Mouse (Mus musculus) lung, embryonic 16.5 days (tissue): ENCODE data around the gene Atp6v0a4. TPM values are rescaled to one million over a fixed set of nuclear protein-coding genes. Genes with fewer than 3 reads are reported as not detected.
A peak's percentile ranks its signal among the peaks of the same experiment; 100 is the strongest.

Experiments used
- ATAC-seq: fragments of 200-750 bp; cut with Nextera tagmentation; 2 replicates; pipeline ENCODE4 v1.8.0; 2017; ENCODE audit warnings: low read depth, mild to moderate bottlenecking, moderate library complexity
- H3K27ac ChIP-seq: fragments of 300-500 bp; sonication (generic); 2 replicates; pipeline ENCODE4 v1.5.1; 2014; ENCODE audit warnings: mild to moderate bottlenecking, control low read depth, low read length
- H3K27me3 ChIP-seq: fragments of 300-500 bp; sonication (generic); 2 replicates; pipeline ENCODE4 v1.6.1; 2014; ENCODE audit warnings: low read depth, low read length, mixed read lengths; ENCODE audit not compliant: control insufficient read depth, insufficient read depth
- H3K36me3 ChIP-seq: fragments of 300-500 bp; sonication (generic); 2 replicates; pipeline ENCODE4 v1.6.1; 2014; ENCODE audit warnings: low read length; ENCODE audit not compliant: control insufficient read depth, insufficient read depth
- H3K4me1 ChIP-seq: fragments of 300-500 bp; sonication (generic); replicated peaks from 2 replicates; pipeline ENCODE4 v1.6.1; 2014; ENCODE audit warnings: low read length, mixed read lengths; ENCODE audit not compliant: control insufficient read depth, insufficient read depth
- H3K4me2 ChIP-seq: fragments of 300-500 bp; sonication (generic); 2 replicates; pipeline ENCODE4 v1.6.1; 2014; ENCODE audit warnings: low read depth, low read length, control low read depth
- H3K4me3 ChIP-seq: fragments of 300-500 bp; sonication (generic); 2 replicates; pipeline ENCODE4 v1.5.1; 2014; ENCODE audit warnings: mild to moderate bottlenecking, low read length, control low read depth
- H3K9ac ChIP-seq: fragments of 300-500 bp; sonication (generic); 2 replicates; pipeline ENCODE4 v1.6.1; 2014; ENCODE audit warnings: low read length, control low read depth
- H3K9me3 ChIP-seq: fragments of 300-500 bp; sonication (generic); 2 replicates; pipeline ENCODE4 v1.6.1; 2016; ENCODE audit warnings: low read length; ENCODE audit not compliant: control insufficient read depth
- WGBS: fragments of 180-500 bp; shearing (Covaris S2); extraction: QIAGEN DNeasy Blood & Tissue Kit; methylation state at CpG from one replicate; pipeline ENCODE4 v1.1.7; 2014; 5-methylcytosine and 5-hydroxymethylcytosine counted together
- polyA plus RNA-seq: library from polyadenylated mRNA; unstranded; fragments of >200 nt; fragmentation: Nextera tagmentation; extraction: Ambion mirVana; gene quantifications from 2 replicates; pipeline ENCODE4 v1.2.1, GENCODE M21; 2015

The Atp6v0a4 gene
- polyA plus RNA-seq, 1 experiment from 2014 or later: 10.5 TPM

DNA sequence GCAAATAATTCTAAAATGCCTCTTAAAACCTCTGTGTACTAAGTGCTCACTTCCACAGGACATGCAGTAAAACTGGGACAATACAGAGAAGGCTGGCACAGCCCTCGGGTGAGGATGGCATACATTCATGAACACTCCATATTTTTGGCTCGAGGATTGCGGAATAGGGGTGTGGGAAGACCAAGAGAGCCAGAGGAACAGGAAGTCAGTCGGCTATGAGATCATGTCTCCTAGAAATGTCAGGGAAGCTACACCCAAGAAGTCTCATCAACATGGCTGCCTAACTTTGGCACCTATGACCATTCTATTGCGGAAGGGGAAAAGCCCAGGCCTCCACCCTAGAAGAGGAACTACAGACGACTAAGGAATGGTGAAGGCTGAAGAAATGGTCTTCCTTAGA is 6.0 kb downstream of the Atp6v0a4 start:
- H3K4me2 ChIP-seq: no peak overlapping the region
- H3K4me3 ChIP-seq: no peak overlapping the region
- no peaks in the 10 kb centered on the region for H3K9me3 ChIP-seq
- WGBS: 79% methylated on average over 6 of the region's 6 CpGs
- H3K27ac ChIP-seq: no peak overlapping the region
- peaks cover 3% of the 10 kb centered on the region; the same call in 1 of the 2 replicates for H3K4me1 ChIP-seq
- no peaks in the 10 kb centered on the region for H3K36me3 ChIP-seq
- H3K27me3 ChIP-seq: no peaks in the 10 kb centered on the region
- no peak overlapping the region for H3K9ac ChIP-seq
- ATAC-seq: no peak

DNA sequence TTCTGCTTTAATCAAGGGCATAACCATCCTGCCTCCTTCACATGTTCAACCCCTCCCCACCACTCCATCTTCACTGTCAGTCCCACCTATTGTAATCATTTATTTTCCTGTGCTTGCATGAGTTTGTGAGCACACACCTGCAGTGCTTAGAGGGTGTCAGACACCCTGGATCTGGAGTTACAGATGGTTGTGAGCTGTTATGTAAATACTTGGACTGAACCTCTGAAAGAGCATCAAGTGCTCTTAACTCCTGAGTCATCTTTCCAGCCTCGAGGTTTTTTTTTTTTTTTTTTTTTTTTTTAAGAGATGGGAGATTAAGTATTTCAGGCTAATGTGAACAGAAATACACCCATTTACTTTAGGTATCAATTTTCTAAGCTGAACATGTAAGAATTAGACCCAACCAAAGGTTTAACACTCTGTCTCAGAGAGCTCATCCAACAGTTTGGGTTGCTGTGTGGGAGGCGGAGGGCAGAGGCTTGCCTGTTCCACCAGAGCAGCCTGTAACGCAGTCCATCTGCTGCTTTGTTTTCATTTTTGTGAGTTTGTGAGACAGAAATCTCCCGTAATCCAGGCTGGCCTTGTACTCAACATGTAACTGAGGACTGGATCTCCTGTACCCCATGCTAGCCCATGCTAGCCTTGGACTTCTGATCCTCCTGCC is 8.1 kb downstream of the Atp6v0a4 start:
- Histone ChIP-seq H3K4me3 (no peak overlapping the region), H3K9me3 (no peaks in the 10 kb centered on the region), H3K27ac (no peak overlapping the region), H3K27me3 (no peaks in the 10 kb centered on the region), H3K4me2 (no peak overlapping the region), H3K4me1 (peaks cover 3% of the 10 kb centered on the region; the same call in 1 of the 2 replicates), H3K9ac (no peak overlapping the region), H3K36me3 (no peaks in the 10 kb centered on the region)
- WGBS: 35% methylated on average over 4 of the region's 4 CpGs
- no peak for ATAC-seq

DNA sequence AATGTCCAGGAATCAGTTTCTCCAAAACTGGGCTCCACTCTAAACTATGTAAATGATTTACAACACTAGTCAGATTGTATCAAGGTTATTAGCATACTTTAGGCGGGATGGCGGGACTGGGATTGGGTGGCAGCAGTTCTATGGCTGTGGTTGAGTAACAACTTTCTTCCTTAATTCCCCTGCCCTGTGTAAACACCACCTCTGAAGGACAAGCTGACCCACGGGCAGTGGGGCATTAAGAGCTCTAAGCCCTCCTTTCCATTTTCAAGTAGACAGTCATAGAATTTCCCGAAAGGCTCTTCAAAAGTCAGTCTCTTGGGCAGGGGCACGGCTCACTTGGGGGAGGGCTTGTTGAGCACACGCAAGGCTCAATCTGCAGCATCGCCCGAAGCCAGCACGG is 13.5 kb downstream of the Atp6v0a4 start:
- Histone ChIP-seq H3K27ac (peak overlapping the region; percentile 90), H3K4me1 (peaks cover 9% of the 10 kb centered on the region; the same call in 1 of the 2 replicates), H3K36me3 (no peaks in the 10 kb centered on the region), H3K4me3 (peak overlapping the region; percentile 45), H3K4me2 (peak overlapping the region; percentile 48), H3K27me3 (no peaks in the 10 kb centered on the region), H3K9ac (no peak overlapping the region), H3K9me3 (no peaks in the 10 kb centered on the region)
- ATAC-seq: peak; percentile 53
- WGBS: 54% methylated on average over 9 of the region's 9 CpGs

DNA sequence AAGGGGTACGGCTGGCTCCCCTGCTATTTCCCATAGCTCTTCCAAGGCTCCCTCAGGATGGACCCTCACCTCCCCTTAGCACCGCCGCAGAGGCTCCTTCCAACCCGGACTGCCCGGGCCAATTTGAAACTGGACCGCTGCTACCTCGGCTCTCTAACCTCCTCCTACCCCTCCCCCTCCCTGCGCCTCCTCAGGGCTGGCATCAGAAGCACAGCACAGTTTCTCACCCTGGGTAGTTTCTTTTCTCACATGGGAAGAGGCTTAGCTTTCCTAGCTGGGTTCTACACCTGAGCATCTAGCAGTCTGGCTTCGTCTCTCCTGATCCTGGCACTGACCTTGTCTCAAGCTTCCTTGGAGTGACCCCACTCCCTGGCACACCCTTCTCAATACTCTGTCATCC is 14.5 kb downstream of the Atp6v0a4 start:
- no peaks in the 10 kb centered on the region for H3K27me3 ChIP-seq
- H3K4me2 ChIP-seq: peak overlapping the region; percentile 48
- ATAC-seq: peak; percentile 23; the same call in 1 of the 2 replicates
- H3K27ac ChIP-seq: peak overlapping the region; percentile 90
- H3K9me3 ChIP-seq: no peaks in the 10 kb centered on the region
- H3K36me3 ChIP-seq: no peaks in the 10 kb centered on the region
- peak overlapping the region; percentile 62 for H3K9ac ChIP-seq
- WGBS: 5% methylated on average over 9 of the region's 9 CpGs
- peaks cover 6% of the 10 kb centered on the region; the same call in 1 of the 2 replicates for H3K4me1 ChIP-seq
- H3K4me3 ChIP-seq: peak overlapping the region; percentile 45

DNA sequence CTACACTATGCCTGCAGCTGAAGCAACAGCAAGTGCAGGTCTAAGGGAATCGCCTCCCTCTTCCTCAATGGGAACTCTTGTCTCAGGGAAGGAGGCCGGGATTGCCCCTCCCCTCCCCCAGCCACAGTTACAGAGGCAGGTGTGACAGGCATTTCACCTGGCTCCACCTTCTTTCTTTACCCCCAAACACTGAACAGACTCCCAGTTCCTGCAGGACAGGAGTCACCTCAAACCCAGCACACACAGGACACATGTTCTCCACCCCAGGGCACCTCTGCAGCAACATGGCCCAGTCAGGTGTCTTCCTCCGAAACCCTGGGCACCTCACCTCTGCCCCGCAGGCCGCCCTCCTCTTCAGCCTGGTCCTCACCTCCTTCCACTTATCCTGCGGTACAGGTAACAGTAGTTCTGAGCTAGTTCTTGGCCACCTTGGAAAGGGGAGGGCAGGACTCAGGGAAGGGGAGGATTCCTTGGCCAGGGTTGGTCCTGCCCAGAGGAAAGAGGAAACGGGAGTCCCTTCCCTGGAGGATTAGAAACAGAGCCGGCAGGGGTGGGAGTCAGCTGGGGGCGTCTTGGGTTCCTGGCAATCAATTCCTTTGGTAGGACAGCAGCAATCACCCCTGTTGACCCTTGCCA is 15.1 kb downstream of the Atp6v0a4 start, which contains the start of gene Tmem213:
Tmem213 (plus strand) TSS at position 96 of the 636 bp plus-strand sequence.
- Histone ChIP-seq H3K9me3 (no peaks in the 10 kb centered on the region), H3K9ac (peak within 1 kb of the TSS; percentile 62), H3K36me3 (no peaks in the 10 kb centered on the region), H3K27me3 (no peaks in the 10 kb centered on the region), H3K4me3 (peak within 1 kb of the TSS; percentile 45), H3K27ac (peak within 1 kb of the TSS; percentile 90), H3K4me2 (peak within 1 kb of the TSS; percentile 48), H3K4me1 (peaks cover 6% of the 10 kb centered on the region; the same call in 1 of the 2 replicates)
- whole genome bisulfite sequencing: 16% methylated on average over 9 of the region's 9 CpGs
- ATAC-seq: peak; percentile 77

DNA sequence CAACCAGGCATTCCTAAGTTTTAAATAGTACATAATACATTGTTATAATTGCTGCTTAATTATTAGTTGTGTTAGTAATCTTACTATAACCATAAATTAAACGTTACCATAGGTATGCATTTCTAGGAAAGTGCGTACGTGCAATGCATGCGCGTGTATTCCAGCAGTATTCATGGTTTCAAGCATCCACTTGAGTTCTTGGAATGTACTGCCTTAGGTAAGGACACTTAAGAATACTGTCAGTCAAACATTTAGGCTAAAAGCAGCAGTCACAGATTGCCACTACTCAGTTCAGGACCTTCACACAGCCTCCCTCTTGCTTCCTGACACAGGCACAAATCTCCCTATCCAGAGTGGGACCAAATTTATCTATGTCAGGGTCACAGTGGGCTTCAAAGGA is 15.9 kb downstream of the Atp6v0a4 start:
- peak overlapping the region; percentile 90 for H3K27ac ChIP-seq
- H3K36me3 ChIP-seq: no peaks in the 10 kb centered on the region
- no peaks in the 10 kb centered on the region for H3K27me3 ChIP-seq
- ATAC-seq: peak; percentile 83
- H3K9me3 ChIP-seq: no peaks in the 10 kb centered on the region
- WGBS: 71% methylated on average over 5 of the region's 5 CpGs
- H3K4me2 ChIP-seq: peak overlapping the region; percentile 48
- no peak overlapping the region; the same call in 1 of the 2 replicates for H3K4me3 ChIP-seq
- no peak overlapping the region for H3K9ac ChIP-seq
- peaks cover 6% of the 10 kb centered on the region; the same call in 1 of the 2 replicates for H3K4me1 ChIP-seq

DNA sequence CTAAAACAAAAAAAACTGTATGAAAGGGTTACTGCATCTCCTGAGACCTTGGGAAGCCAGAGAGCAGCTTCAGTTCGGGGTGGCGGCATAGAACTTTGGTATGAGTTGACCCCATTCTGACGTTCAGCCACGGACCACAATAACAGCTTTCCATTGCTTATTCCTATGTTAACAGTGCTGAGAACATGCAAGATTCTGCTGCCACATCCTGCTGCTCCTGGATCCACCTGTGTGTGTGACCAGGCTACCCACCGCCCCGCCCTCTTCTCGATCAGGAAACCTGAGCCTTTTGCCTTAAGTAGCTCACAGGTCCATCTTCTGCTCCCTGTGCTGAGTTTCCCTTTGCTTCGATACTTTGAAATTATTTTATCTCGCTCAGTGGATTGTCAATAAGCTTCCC is 18.5 kb downstream of the Atp6v0a4 start:
- Histone ChIP-seq H3K27ac (0 out of 2 replicates have a peak overlapping the region, but pooled peaks have one; percentile 53), H3K4me1 (peaks cover 15% of the 10 kb centered on the region; the same call in 1 of the 2 replicates), H3K4me2 (no peak overlapping the region), H3K4me3 (no peak overlapping the region), H3K36me3 (no peaks in the 10 kb centered on the region), H3K9me3 (no peaks in the 10 kb centered on the region), H3K9ac (no peak overlapping the region), H3K27me3 (no peaks in the 10 kb centered on the region)
- no peak for ATAC-seq
- 72% methylated on average over 9 of the region's 9 CpGs for WGBS

DNA sequence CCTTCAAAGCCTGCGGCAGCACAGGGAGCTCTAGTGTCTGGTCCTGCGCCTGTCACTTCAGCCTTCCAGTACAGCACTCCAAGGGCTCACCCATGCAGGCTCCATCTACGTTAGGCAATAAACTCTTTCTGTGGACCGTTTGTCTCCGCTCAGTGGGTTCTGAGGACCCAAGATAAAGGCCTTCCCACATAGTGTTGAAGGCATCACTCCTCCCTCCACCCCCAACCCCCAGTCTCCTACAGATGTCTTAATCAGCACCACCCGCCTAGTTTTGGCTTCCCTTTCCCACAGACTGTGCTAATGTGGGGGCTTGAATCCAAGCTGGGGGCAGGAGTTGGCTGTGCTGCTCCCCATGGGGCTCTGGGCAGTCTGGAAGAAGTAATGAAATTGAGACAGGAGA is 20.6 kb downstream of the Atp6v0a4 start:
- no peaks in the 10 kb centered on the region for H3K9me3 ChIP-seq
- WGBS: 45% methylated on average over 6 of the region's 6 CpGs
- no peak overlapping the region for H3K27ac ChIP-seq
- H3K9ac ChIP-seq: no peak overlapping the region
- no peak overlapping the region for H3K4me3 ChIP-seq
- no peak overlapping the region for H3K4me2 ChIP-seq
- ATAC-seq: no peak
- H3K4me1 ChIP-seq: peaks cover 15% of the 10 kb centered on the region; the same call in 1 of the 2 replicates
- H3K27me3 ChIP-seq: no peaks in the 10 kb centered on the region
- H3K36me3 ChIP-seq: no peaks in the 10 kb centered on the region

DNA sequence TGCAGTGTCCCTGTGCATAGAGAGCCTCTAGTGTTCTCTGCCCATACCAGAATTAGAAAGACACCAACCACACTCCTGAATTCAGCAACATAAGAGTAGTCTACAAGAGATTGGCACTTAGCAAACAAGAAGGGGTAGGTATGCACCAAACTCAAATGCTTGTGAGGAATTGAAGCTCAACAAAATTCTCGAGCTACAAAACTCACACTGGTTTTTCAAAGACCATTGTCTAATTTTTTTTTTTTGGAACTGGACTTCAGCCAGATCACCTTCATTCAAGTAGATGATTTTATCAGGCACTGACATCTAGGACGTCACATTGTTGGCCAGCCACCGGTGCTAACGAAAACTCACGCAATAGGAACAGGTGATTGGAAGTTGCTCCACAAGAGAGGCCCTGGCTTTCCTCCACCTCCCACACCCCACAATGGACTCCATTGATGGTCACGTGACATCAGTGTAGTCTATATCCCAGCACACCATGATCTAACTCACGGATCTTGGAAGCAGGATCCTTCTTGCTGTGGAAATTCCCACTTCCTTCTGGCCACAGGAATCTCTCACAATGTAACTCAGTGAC is 22.1 kb downstream of the Atp6v0a4 start:
- ATAC-seq: no peak
- WGBS: 53% methylated on average over 7 of the region's 7 CpGs
- Histone ChIP-seq H3K27ac (no peak overlapping the region), H3K36me3 (no peaks in the 10 kb centered on the region), H3K9ac (no peak overlapping the region), H3K27me3 (no peaks in the 10 kb centered on the region), H3K9me3 (no peaks in the 10 kb centered on the region), H3K4me1 (peaks cover 15% of the 10 kb centered on the region; the same call in 1 of the 2 replicates), H3K4me3 (no peak overlapping the region), H3K4me2 (no peak overlapping the region)
